Mouse (Mus musculus) brain, embryonic 18.5 days (tissue): Measurements from ENCODE around the gene Rpl36al.

Source experiments
- DNase-seq: peaks from one replicate; pipeline ENCODE4 v3.0.0-alpha.2; 2012; ENCODE audit warnings: low read depth, low spot score

The Rpl36al gene

GRCm38 (mm10) chr12:69183583-69184308 lies at the start of gene Rpl36al, which contains the start of gene Mgat2:
Gene Rpl36al (minus strand): TSS chr12:69184083.
Gene Mgat2 (plus strand): TSS chr12:69184157.
- peak; percentile 94 for DNase-seq

GRCm38 (mm10) chr12:69229251-69229650 lies 45.4 kb upstream of the Rpl36al start:
- DNase-seq: no peak

- DNase-seq: no peak
Observed at GRCm38 (mm10) chr12:69227776-69228466, 44.0 kb upstream of the Rpl36al start, which contains the start of gene Pole2. Gene Pole2 (minus strand): TSS chr12:69228195.

GRCm38 (mm10) chr12:69220613-69221277 lies 36.9 kb upstream of the Rpl36al start:
- no peak for DNase-seq

GRCm38 (mm10) chr12:69216587-69216986 lies 32.7 kb upstream of the Rpl36al start:
- no peak for DNase-seq

- DNase-seq: no peak
Observed at GRCm38 (mm10) chr12:69215000-69215785, 31.3 kb upstream of the Rpl36al start.

- no peak for DNase-seq
Observed at GRCm38 (mm10) chr12:69214393-69214792, 30.5 kb upstream of the Rpl36al start.

- DNase-seq: no peak
Observed at GRCm38 (mm10) chr12:69213186-69213777, 29.4 kb upstream of the Rpl36al start.

- no peak for DNase-seq
Observed at GRCm38 (mm10) chr12:69211057-69211456, 27.2 kb upstream of the Rpl36al start.

- no peak for DNase-seq
Observed at GRCm38 (mm10) chr12:69210056-69210979, 26.4 kb upstream of the Rpl36al start.

GRCm38 (mm10) chr12:69208520-69208919 lies 24.6 kb upstream of the Rpl36al start:
- DNase-seq: no peak

- no peak for DNase-seq
Observed at GRCm38 (mm10) chr12:69207926-69208325, 24.0 kb upstream of the Rpl36al start.

- no peak for DNase-seq
Observed at GRCm38 (mm10) chr12:69207396-69207795, 23.5 kb upstream of the Rpl36al start.

GRCm38 (mm10) chr12:69204052-69204833 lies 20.4 kb upstream of the Rpl36al start, which contains the start of gene Gm49384:
Gene Gm49384 (minus strand): TSS chr12:69204267.
- no peak for DNase-seq

- no peak for DNase-seq
Observed at GRCm38 (mm10) chr12:69198985-69199384, 15.1 kb upstream of the Rpl36al start.

- no peak for DNase-seq
Observed at GRCm38 (mm10) chr12:69198164-69198535, 14.3 kb upstream of the Rpl36al start, which contains the start of gene Dnaaf2. Gene Dnaaf2 (minus strand): TSS chr12:69198429.

GRCm38 (mm10) chr12:69197378-69198163 lies 13.7 kb upstream of the Rpl36al start:
- DNase-seq: no peak
